Mouse (Mus musculus) liver, adult 2 months (tissue): Measurements from ENCODE around the gene Sept11. TPM values are rescaled to one million over a fixed set of nuclear protein-coding genes. Genes with fewer than 3 reads are reported as not detected.

Experiments
- DNase-seq: peaks from one replicate; pipeline ENCODE4 v3.0.0-alpha.2; 2011; ENCODE audit warnings: low read depth, low spot score; ENCODE audit errors: extremely low read depth
- H3K27ac ChIP-seq: fragments of 200-500 bp; replicated peaks from 2 replicates; pipeline ENCODE4 v1.5.1; 2012; ENCODE audit warnings: low read depth, mild to moderate bottlenecking, control low read depth, inconsistent platforms, low read length; ENCODE audit not compliant: insufficient read depth
- H3K27me3 ChIP-seq: fragments of 200-500 bp; 2 replicates; pipeline ENCODE4 v1.6.1; 2012; ENCODE audit warnings: mild to moderate bottlenecking, moderate library complexity, low read length, inconsistent platforms; ENCODE audit not compliant: control insufficient read depth, insufficient read depth
- H3K36me3 ChIP-seq: fragments of 200-500 bp; 2 replicates; pipeline ENCODE4 v1.6.1; 2012; ENCODE audit warnings: low read length, inconsistent platforms; ENCODE audit not compliant: control insufficient read depth, insufficient read depth
- H3K4me1 ChIP-seq: fragments of 200-500 bp; 2 replicates; pipeline ENCODE4 v1.6.1; 2011; ENCODE audit warnings: low read length; ENCODE audit not compliant: control insufficient read depth, insufficient read depth
- H3K4me3 ChIP-seq: fragments of 200-500 bp; 2 replicates; pipeline ENCODE4 v1.5.1; 2011; ENCODE audit warnings: low read depth, mild to moderate bottlenecking, control low read depth, low read length, moderate library complexity; ENCODE audit not compliant: insufficient read depth
- H3K79me2 ChIP-seq: fragments of 200-500 bp; 2 replicates; pipeline ENCODE4 v1.6.1; 2012; ENCODE audit warnings: inconsistent platforms, mild to moderate bottlenecking, low read length, moderate library complexity; ENCODE audit not compliant: control insufficient read depth, insufficient read depth
- H3K9ac ChIP-seq: fragments of 200-500 bp; 2 replicates; pipeline ENCODE4 v1.6.1; 2012; ENCODE audit warnings: low read depth, mild to moderate bottlenecking, control low read depth, inconsistent platforms, low read length
- CTCF ChIP-seq: fragments of 200-500 bp; IDR thresholded peaks from 2 replicates; pipeline ENCODE4 v1.5.1; 2011; ENCODE audit warnings: low read depth, low read length, control low read depth
- POLR2A ChIP-seq: fragments of 200-500 bp; IDR thresholded peaks from 2 replicates; pipeline ENCODE4 v1.6.1; 2011; ENCODE audit warnings: low read length, control low read depth; ENCODE audit not compliant: insufficient read depth; ENCODE audit errors: extremely low read depth
- WGBS: fragments of 180-500 bp; shearing (Covaris S2); methylation state at CpG from one replicate; pipeline ENCODE4 v1.1.7; 2018; 5-methylcytosine and 5-hydroxymethylcytosine counted together
- polyA plus RNA-seq: library from polyadenylated mRNA; depleted of rRNA; stranded (reverse); fragments of >200 nt; gene quantifications from 2 replicates; pipeline ENCODE4 v1.2.3, GENCODE M21; 2012
- total RNA-seq: library from RNA; depleted of rRNA; stranded (reverse); fragments of >200 nt; gene quantifications from 2 replicates; pipeline ENCODE4 v1.2.3, GENCODE M21; 2014

Gene Sept11
- total and polyA plus RNA-seq, 2 experiments = 7.1 to 7.3 TPM

- no peaks in the 10 kb centered on the region for H3K4me1 ChIP-seq
- no peak overlapping the region for H3K9ac ChIP-seq
- H3K27me3 ChIP-seq = no peaks in the 10 kb centered on the region
- 70% methylated on average over 13 of the region's 13 CpGs for WGBS
- no peak for DNase-seq
- no peaks in the 10 kb centered on the region for H3K36me3 ChIP-seq
- H3K4me3 ChIP-seq = no peak overlapping the region
- H3K79me2 ChIP-seq = peaks cover 6% of the 10 kb centered on the region; the same call in 1 of the 2 replicates
- H3K27ac ChIP-seq = no peak overlapping the region; the same call in 1 of the 2 replicates
- TF ChIP-seq POLR2A (no peak), CTCF (no peak)
Observed at GRCm38 (mm10) chr5:93115854-93116253, 22.6 kb downstream of the Sept11 start.

GRCm38 (mm10) chr5:93117648-93118047, 24.4 kb downstream of the Sept11 start:
- Histone ChIP-seq H3K9ac (no peak overlapping the region), H3K4me1 (no peaks in the 10 kb centered on the region), H3K4me3 (no peak overlapping the region), H3K36me3 (no peaks in the 10 kb centered on the region), H3K79me2 (peaks cover 2% of the 10 kb centered on the region; the same call in 1 of the 2 replicates), H3K27me3 (no peaks in the 10 kb centered on the region), H3K27ac (no peak overlapping the region)
- no peak for DNase-seq
- WGBS = 92% methylated on average over 8 of the region's 8 CpGs
- TF ChIP-seq POLR2A (no peak), CTCF (no peak)

GRCm38 (mm10) chr5:93121660-93122059, 28.4 kb downstream of the Sept11 start:
- no peak for TF ChIP-seq POLR2A
- no peak for TF ChIP-seq CTCF
- WGBS = 92% methylated on average over 8 of the region's 8 CpGs
- no peak for DNase-seq

GRCm38 (mm10) chr5:93124031-93124826, 31.0 kb downstream of the Sept11 start:
- H3K27ac ChIP-seq = no peak overlapping the region

More at GRCm38 (mm10) chr5:93121660-93122059, 28.4 kb downstream of the Sept11 start:
- H3K79me2 ChIP-seq = peaks cover 8% of the 10 kb centered on the region; the same call in 1 of the 2 replicates
- no peaks in the 10 kb centered on the region for H3K36me3 ChIP-seq
- H3K27me3 ChIP-seq = no peaks in the 10 kb centered on the region
- H3K4me1 ChIP-seq = no peaks in the 10 kb centered on the region
- no peak overlapping the region for H3K27ac ChIP-seq
- H3K4me3 ChIP-seq = no peak overlapping the region
- no peak overlapping the region for H3K9ac ChIP-seq

DNA sequence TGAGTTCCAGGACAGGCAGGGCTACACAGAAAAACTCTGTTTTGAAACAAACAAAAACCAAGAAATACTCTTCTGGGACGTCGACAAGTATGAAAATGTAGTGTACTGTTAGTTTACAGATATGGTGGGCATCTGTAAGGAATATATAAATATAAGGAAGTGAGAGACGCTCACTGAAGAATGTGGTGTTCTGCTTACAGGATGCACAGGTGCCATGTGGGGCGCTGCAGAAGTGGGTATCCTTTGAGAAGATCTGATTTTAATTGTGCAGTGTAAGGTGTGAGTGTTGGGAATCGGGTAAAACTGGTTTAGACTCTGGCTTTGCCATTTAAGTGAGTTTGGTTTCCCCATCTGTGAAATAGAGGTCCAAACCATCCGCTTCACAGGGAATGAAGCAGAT, 32.1 kb downstream of the Sept11 start:
- Histone ChIP-seq H3K79me2 (0 out of 2 replicates have a peak, but pooled peaks cover 6% of the 10 kb centered on the region), H3K27ac (no peak overlapping the region), H3K27me3 (no peaks in the 10 kb centered on the region), H3K4me1 (no peaks in the 10 kb centered on the region), H3K36me3 (no peaks in the 10 kb centered on the region), H3K4me3 (no peak overlapping the region), H3K9ac (no peak overlapping the region)
- TF ChIP-seq CTCF (no peak), POLR2A (no peak)
- WGBS = 94% methylated on average over 6 of the region's 6 CpGs
- no peak for DNase-seq

More at GRCm38 (mm10) chr5:93124031-93124826, 31.0 kb downstream of the Sept11 start:
- WGBS = 78% methylated on average over 9 of the region's 9 CpGs
- no peaks in the 10 kb centered on the region for H3K36me3 ChIP-seq
- DNase-seq = no peak
- H3K79me2 ChIP-seq = 0 out of 2 replicates have a peak, but pooled peaks cover 6% of the 10 kb centered on the region
- H3K27me3 ChIP-seq = no peaks in the 10 kb centered on the region
- no peaks in the 10 kb centered on the region for H3K4me1 ChIP-seq
- TF ChIP-seq CTCF (no peak), POLR2A (no peak)
- no peak overlapping the region for H3K4me3 ChIP-seq
- no peak overlapping the region for H3K9ac ChIP-seq
